Mouse (Mus musculus): ENCODE results near the gene Olfr243. TPM values are rescaled to one million over a fixed set of nuclear protein-coding genes. Genes with fewer than 3 reads are reported as not detected.
"Not testable (repeated sequence)": the region's sequence is repeated elsewhere in the genome, so short reads cannot be mapped to it uniquely, and the experiment has no call there.

Olfr243 gene
- not detected for total RNA-seq (2021)
- not detected in 2 replicates for polyA plus RNA-seq (2012; rRNA removed)
- long read RNA-seq: 0 reads

DNA sequence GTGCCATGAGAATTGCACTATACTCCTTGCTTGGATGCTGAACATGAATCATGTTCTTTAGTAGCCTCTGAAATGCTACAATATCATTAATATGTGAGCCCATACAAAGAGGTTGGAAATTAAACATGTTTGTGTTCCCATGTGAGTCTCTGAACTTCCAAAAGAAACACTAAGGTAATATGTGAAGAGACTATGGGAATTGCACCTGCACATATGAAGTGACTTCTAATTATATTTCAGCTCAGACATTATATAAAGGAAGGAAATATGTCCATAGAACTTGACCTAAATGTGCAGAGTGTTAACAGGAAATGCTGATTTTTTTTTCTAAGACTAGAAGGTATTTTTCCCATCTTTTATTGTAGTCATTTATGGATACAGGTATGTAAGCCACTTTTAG lies at the start of gene Olfr243:
Gene Olfr243 (plus strand): TSS at position 301 of the 400 bp plus-strand sequence.
- no peak for DNase-seq

DNA sequence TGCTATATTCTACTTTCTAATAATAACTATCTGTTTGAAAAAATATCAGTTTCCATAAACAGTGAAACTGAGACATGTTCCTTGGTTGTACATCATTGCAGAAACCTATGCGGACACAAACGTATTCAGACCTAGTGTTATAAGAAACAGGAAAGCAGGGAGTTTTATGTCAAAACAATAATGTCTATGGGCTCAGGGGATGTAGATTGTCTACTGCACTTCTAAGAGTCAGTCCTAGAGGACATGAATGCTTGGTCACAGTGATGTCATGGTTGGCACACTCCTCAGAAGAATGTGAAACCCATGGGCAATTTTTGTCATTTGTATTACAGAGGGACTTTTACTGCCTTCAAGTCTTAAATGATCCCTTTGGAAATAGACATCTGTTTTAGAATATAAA lies 43.4 kb upstream of the Olfr243 start, which contains the start of gene Olfr624:
Gene Olfr624 (minus strand): TSS at position 101 of the 400 bp plus-strand sequence.
- DNase-seq: no peak

DNA sequence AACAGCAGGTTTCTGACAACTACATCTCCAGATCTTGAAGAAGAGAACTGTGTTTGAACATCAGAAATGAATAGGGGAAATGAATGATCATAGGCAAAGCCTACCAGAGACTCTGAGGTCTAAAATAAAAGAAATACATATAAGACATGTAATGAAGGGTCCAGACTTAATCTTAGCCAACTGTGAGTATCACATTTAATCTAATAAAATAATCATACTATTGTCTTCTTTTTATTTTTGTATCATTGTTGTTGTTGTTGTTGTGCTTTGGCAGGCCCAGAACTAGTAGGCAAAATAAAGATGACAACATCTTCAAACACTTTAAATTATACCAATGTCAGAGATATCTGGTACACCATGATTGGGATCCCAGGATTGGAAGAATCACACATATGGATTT lies 32.1 kb upstream of the Olfr243 start, which contains the start of gene Olfr625-ps1:
Gene Olfr625-ps1 (plus strand): TSS at position 301 of the 400 bp plus-strand sequence.
- DNase-seq: no peak

DNA sequence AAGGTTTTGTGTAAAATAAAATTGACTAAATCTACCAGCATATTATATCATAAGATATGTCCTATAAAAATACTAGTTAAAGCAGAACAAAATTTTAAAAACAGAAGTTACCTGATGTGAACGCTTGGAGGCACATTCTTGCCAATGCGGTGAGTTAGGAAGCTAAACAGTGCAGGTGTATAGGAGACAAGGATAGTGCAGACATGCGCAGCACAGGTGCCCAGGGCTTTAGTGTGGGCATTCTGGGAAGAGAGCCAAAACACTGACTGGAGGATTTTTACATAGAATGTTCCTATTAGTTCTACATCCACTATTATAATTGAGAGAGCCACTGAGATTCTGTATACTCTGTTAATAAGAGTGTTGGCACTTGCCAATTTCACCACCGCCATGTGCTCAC lies 15.0 kb upstream of the Olfr243 start:
- no peak for DNase-seq

DNA sequence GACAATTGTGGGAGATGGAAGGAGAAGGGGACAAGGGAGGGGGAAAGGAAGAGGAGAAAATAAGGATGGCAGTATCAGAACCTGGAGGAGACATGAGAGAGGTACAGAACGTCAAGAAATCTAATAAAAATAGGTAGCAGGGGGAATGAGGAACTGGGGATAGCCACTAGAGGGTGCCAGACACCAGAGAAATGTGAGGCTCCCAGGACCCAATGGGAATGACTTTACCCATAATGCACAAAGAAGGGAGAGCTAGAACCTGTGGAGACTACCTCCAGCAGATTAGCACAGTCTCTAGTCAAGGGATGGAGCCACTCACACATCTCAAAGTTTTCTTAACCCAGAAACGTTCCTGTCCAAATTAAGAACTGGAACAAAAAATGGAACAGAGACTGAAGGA lies 2.4 kb upstream of the Olfr243 start:
- no peak for DNase-seq

DNA sequence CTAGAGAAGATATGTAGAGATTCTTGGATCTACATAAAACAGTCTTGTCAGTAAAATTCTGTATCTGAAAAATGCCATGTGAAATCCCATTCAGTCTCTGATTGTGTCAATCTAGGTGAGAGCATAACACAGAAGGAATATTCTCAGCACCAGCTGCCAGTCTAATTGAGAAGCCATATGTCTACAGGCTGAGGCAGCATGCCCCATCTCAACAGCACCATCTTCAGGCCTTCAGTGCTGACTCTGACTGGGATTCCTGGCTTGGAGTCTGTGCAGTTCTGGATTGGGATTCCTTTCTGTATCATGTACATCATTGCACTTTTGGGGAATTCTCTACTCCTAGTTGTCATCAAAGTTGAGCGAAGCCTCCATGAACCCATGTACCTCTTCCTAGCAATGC lies 1.9 kb downstream of the Olfr243 start:
- DNase-seq: peak; percentile 2

DNA sequence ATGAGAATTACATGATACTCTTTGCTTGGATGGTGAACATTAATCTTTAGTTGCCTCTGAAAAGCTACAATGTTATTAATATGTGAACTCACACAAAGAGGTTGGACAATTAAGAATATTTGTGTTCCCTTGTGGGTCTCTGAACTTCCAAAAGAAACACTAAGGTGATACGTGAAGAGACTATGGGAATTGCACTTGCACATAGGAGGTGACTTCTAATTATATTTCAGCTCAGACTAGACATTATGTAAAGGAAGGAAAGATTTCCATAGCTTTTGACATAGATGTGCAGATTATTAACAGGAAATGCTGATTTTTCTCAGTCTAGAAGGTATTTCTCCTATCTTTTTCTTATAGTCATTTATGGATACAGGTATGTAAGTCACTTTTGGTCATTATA lies 15.6 kb downstream of the Olfr243 start, which contains the start of gene Olfr628:
Gene Olfr628 (plus strand): TSS at position 301 of the 400 bp plus-strand sequence.
- DNase-seq: no peak

DNA sequence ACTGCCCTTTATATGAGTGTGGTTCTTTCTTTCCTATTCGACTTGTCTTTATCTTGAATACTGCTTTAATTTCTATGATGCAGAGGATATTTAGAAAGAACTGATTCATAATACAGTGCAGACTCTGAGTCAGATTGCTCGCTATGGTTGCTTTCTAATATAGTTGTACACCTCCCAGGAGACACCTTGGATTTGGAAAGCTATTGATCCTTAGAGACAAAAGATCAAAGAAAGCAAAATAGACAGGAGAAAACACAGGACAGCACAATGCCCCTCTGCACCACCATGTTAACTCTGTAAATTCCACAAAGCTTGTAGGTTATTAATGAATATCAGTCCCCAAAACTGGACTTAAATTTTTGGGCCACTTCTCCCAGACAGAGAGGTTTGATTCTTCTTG lies 30.4 kb downstream of the Olfr243 start, which contains the start of gene Olfr629:
Gene Olfr629 (minus strand): TSS at position 101 of the 400 bp plus-strand sequence.
- DNase-seq: no peak

DNA sequence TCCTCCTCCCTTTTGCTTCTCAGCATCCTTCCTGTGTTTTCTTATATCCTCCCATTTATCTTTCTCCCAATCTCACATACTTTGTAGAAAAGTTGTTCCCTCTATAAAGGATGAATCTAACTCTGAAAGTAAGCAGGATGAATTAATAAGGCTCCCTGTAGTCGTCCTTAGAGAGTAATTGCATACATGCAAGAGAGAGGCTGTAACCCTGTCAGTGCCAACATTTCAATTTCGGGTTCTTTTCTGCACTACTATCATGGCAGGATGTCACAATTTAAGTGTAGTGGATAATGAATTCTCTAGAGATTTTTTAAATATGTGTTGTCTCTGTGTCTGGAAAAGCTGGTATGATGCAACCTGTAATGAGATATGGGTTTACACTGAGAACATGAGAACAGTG lies 42.8 kb downstream of the Olfr243 start, which contains the start of gene Olfr630:
Gene Olfr630 (minus strand): TSS at position 101 of the 400 bp plus-strand sequence.
- no peak for DNase-seq

DNA sequence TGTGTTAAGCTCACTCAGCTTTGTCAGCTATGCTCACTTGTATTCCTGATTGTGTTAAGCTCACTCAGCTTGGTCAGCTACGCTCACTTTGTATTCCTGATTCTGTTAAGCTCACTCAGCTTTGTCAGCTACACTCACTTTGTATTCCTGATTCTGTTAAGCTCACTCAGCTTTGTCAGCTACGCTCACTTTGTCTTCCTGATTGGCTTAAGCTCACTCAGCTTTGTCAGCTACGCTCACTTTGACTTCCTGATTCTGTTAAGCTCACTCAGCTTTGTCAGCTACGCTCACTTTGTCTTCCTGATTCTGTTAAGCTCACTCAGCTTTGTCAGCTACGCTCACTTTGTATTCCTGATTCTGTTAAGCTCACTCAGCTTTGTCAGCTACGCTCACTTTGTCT lies 47.7 kb downstream of the Olfr243 start:
- not testable (repeated sequence) for DNase-seq

DNA sequence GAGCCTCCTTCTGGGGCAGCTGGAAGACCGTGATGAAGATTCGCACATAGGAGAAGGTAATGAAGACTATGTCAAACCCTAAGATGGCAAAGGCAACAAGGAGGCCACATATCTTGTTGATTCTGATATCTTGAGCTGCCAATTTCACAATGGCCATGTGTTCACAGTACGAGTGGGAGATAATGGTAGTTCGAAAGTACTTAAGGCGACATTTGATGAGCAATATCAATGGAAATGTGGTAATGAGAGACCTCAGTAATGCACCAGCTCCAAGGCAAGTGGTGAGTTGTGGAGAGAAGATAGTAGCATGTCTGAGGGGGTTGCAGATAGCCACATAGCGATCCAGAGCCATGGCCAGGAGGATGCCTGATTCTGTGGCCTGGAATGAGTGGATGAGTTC lies 53.2 kb downstream of the Olfr243 start:
- not testable (repeated sequence) for DNase-seq

Other genes starting within 250 kb of the Olfr243 start
Only the 30 nearest of the 33 such genes appear.
- gene Olfr609, start 216.6 kb upstream of the Olfr243 start, total RNA-seq (2021): not detected
- gene Olfr609, start 216.6 kb upstream of the Olfr243 start, polyA plus RNA-seq (2012; rRNA removed): not detected in 2 replicates
- not detected for gene Olfr610, start 202.5 kb upstream of the Olfr243 start, total RNA-seq (2021)
- not detected in 2 replicates for gene Olfr610, start 202.5 kb upstream of the Olfr243 start, polyA plus RNA-seq (2012; rRNA removed)
- not detected for gene Olfr611, start 193.8 kb upstream of the Olfr243 start, total RNA-seq (2021)
- not detected in 2 replicates for gene Olfr611, start 193.8 kb upstream of the Olfr243 start, polyA plus RNA-seq (2012; rRNA removed)
- gene Olfr612, start 172.0 kb upstream of the Olfr243 start, total RNA-seq (2021): not detected
- not detected in 2 replicates for gene Olfr612, start 172.0 kb upstream of the Olfr243 start, polyA plus RNA-seq (2012; rRNA removed)
- gene Olfr613, start 166.6 kb upstream of the Olfr243 start, total RNA-seq (2021): not detected
- not detected in 2 replicates for gene Olfr613, start 166.6 kb upstream of the Olfr243 start, polyA plus RNA-seq (2012; rRNA removed)
- gene Olfr615, start 158.6 kb upstream of the Olfr243 start, total RNA-seq (2021): not detected
- gene Olfr615, start 158.6 kb upstream of the Olfr243 start, polyA plus RNA-seq (2012; rRNA removed): not detected in 2 replicates
- gene Olfr616, start 145.5 kb upstream of the Olfr243 start, total RNA-seq (2021): not detected
- not detected in 2 replicates for gene Olfr616, start 145.5 kb upstream of the Olfr243 start, polyA plus RNA-seq (2012; rRNA removed)
- not detected for gene Olfr617, start 141.6 kb upstream of the Olfr243 start, total RNA-seq (2021)
- not detected in 2 replicates for gene Olfr617, start 141.6 kb upstream of the Olfr243 start, polyA plus RNA-seq (2012; rRNA removed)
- gene Olfr618, start 124.6 kb upstream of the Olfr243 start, total RNA-seq (2021): not detected
- gene Olfr618, start 124.6 kb upstream of the Olfr243 start, polyA plus RNA-seq (2012; rRNA removed): not detected in 2 replicates
- gene Olfr619, start 114.1 kb upstream of the Olfr243 start, total RNA-seq (2021): not detected
- not detected in 2 replicates for gene Olfr619, start 114.1 kb upstream of the Olfr243 start, polyA plus RNA-seq (2012; rRNA removed)
- not detected for gene Olfr620, start 102.1 kb upstream of the Olfr243 start, total RNA-seq (2021)
- not detected in 2 replicates for gene Olfr620, start 102.1 kb upstream of the Olfr243 start, polyA plus RNA-seq (2012; rRNA removed)
- gene Olfr622, start 72.0 kb upstream of the Olfr243 start, total RNA-seq (2021): not detected
- gene Olfr622, start 72.0 kb upstream of the Olfr243 start, polyA plus RNA-seq (2012; rRNA removed): not detected in 2 replicates
- not detected for gene Olfr623, start 51.0 kb upstream of the Olfr243 start, total RNA-seq (2021)
- gene Olfr623, start 51.0 kb upstream of the Olfr243 start, polyA plus RNA-seq (2012; rRNA removed): not detected in 2 replicates
- gene Olfr624, start 43.5 kb upstream of the Olfr243 start, total RNA-seq (2021): not detected
- gene Olfr624, start 43.5 kb upstream of the Olfr243 start, polyA plus RNA-seq (2012; rRNA removed): not detected in 2 replicates
- gene Olfr625-ps1, start 32.0 kb upstream of the Olfr243 start, total RNA-seq (2021): not detected
- gene Olfr625-ps1, start 32.0 kb upstream of the Olfr243 start, polyA plus RNA-seq (2012; rRNA removed): not detected in 2 replicates
- not detected for gene Olfr628, start 15.7 kb downstream of the Olfr243 start, total RNA-seq (2021)
- gene Olfr628, start 15.7 kb downstream of the Olfr243 start, polyA plus RNA-seq (2012; rRNA removed): not detected in 2 replicates
- gene Olfr629, start 30.3 kb downstream of the Olfr243 start, total RNA-seq (2021): not detected
- not detected in 2 replicates for gene Olfr629, start 30.3 kb downstream of the Olfr243 start, polyA plus RNA-seq (2012; rRNA removed)
- gene Olfr630, start 42.7 kb downstream of the Olfr243 start, total RNA-seq (2021): not detected
- gene Olfr630, start 42.7 kb downstream of the Olfr243 start, polyA plus RNA-seq (2012; rRNA removed): not detected in 2 replicates
- gene Olfr69, start 56.9 kb downstream of the Olfr243 start, total RNA-seq (2021): not detected
- not detected in 2 replicates for gene Olfr69, start 56.9 kb downstream of the Olfr243 start, polyA plus RNA-seq (2012; rRNA removed)
- gene Olfr68, start 65.0 kb downstream of the Olfr243 start, total RNA-seq (2021): not detected
- gene Olfr68, start 65.0 kb downstream of the Olfr243 start, polyA plus RNA-seq (2012; rRNA removed): not detected in 2 replicates
- not detected for gene Olfr67, start 77.2 kb downstream of the Olfr243 start, total RNA-seq (2021)
- not detected in 2 replicates for gene Olfr67, start 77.2 kb downstream of the Olfr243 start, polyA plus RNA-seq (2012; rRNA removed)
- 100 to 1,000 TPM; 120 to 218 TPM for gene Hbb-bt, start 99.3 kb downstream of the Olfr243 start, total RNA-seq (2021)
- 48.3 and 61.8 TPM in 2 replicates for gene Hbb-bt, start 99.3 kb downstream of the Olfr243 start, polyA plus RNA-seq (2012; rRNA removed)
- gene Hbb-bs, start 113.4 kb downstream of the Olfr243 start, total RNA-seq (2021): 1,000 to 10,000 TPM; 1,531 to 2,097 TPM
- 569 and 814 TPM in 2 replicates for gene Hbb-bs, start 113.4 kb downstream of the Olfr243 start, polyA plus RNA-seq (2012; rRNA removed)
- not detected for gene Hbb-bh2, start 125.8 kb downstream of the Olfr243 start, total RNA-seq (2021)
- not detected in 2 replicates for gene Hbb-bh2, start 125.8 kb downstream of the Olfr243 start, polyA plus RNA-seq (2012; rRNA removed)
- gene Hbb-bh1, start 128.5 kb downstream of the Olfr243 start, total RNA-seq (2021): not detected
- gene Hbb-bh1, start 128.5 kb downstream of the Olfr243 start, polyA plus RNA-seq (2012; rRNA removed): not detected in 2 replicates
- gene Hbb-y, start 138.5 kb downstream of the Olfr243 start, total RNA-seq (2021): not detected
- gene Hbb-y, start 138.5 kb downstream of the Olfr243 start, polyA plus RNA-seq (2012; rRNA removed): not detected in 2 replicates
- gene Olfr66, start 171.6 kb downstream of the Olfr243 start, total RNA-seq (2021): not detected
- not detected in 2 replicates for gene Olfr66, start 171.6 kb downstream of the Olfr243 start, polyA plus RNA-seq (2012; rRNA removed)
- not detected for gene Olfr64, start 179.8 kb downstream of the Olfr243 start, total RNA-seq (2021)
- not detected in 2 replicates for gene Olfr64, start 179.8 kb downstream of the Olfr243 start, polyA plus RNA-seq (2012; rRNA removed)
- gene Olfr65, start 188.8 kb downstream of the Olfr243 start, total RNA-seq (2021): not detected
- gene Olfr65, start 188.8 kb downstream of the Olfr243 start, polyA plus RNA-seq (2012; rRNA removed): not detected in 2 replicates
- not detected for gene Olfr631, start 214.2 kb downstream of the Olfr243 start, total RNA-seq (2021)
- gene Olfr631, start 214.2 kb downstream of the Olfr243 start, polyA plus RNA-seq (2012; rRNA removed): not detected in 2 replicates

Measured in adrenal gland, adult 2 months (tissue).